Comparison of ENCODE assay signal across 26 mouse cellular contexts in genomic region chr2:103428356-103428755, GRCm38 (mm10). TPM values are rescaled to one million over a fixed set of nuclear protein-coding genes. Genes with fewer than 3 reads are reported as not detected.
"Had no signal": no experiment of that assay in that cellular context is flagged by ENCODE, and none has a peak within 500 bp of the region (broad histone marks: within the 10 kb centered on the region; RNA-seq: fewer than 3 reads in every experiment).

No protein-coding gene starts in this region.

- H3K9ac ChIP-seq: heart, embryonic 12.5 days; hindbrain, embryonic 12.5 days; hindbrain, embryonic 14.5 days; intestine, embryonic 15.5 days; limb, embryonic 12.5 days had no signal

- H3K4me2 ChIP-seq: heart, embryonic 12.5 days; hindbrain, embryonic 12.5 days; hindbrain, embryonic 14.5 days; intestine, embryonic 15.5 days; limb, embryonic 12.5 days had no signal

- H3K36me3 ChIP-seq: heart, embryonic 12.5 days; hindbrain, embryonic 10.5 days; hindbrain, embryonic 12.5 days; intestine, embryonic 15.5 days; limb, embryonic 10.5 days; limb, embryonic 12.5 days had no signal

- ATAC-seq: forebrain, embryonic 16.5 days; hindbrain, embryonic 16.5 days; inflammation-experienced regulatory T-cells, adult 6 months; intestine, embryonic 15.5 days; intestine, postnatal 0 days had no signal

- H3K4me3 ChIP-seq: heart, embryonic 12.5 days; hindbrain, embryonic 10.5 days; hindbrain, embryonic 12.5 days; intestine, embryonic 15.5 days; layer of hippocampus, adult 2 months; left cerebral cortex, adult 2 months; limb, embryonic 10.5 days; limb, embryonic 12.5 days had no signal

- H3K9me3 ChIP-seq: heart, embryonic 12.5 days; hindbrain, embryonic 10.5 days; hindbrain, embryonic 12.5 days; intestine, embryonic 15.5 days; limb, embryonic 10.5 days; limb, embryonic 12.5 days had no signal

- H3K27ac ChIP-seq: hindbrain, embryonic 10.5 days; hindbrain, embryonic 12.5 days; hindbrain, embryonic 14.5 days; intestine, embryonic 15.5 days; layer of hippocampus, adult 2 months; left cerebral cortex, adult 2 months; limb, embryonic 10.5 days; limb, embryonic 12.5 days had no signal

- DNase-seq: gastrocnemius, postnatal 14 days; heart, adult 18-20 months; heart, postnatal 10 days; heart, postnatal 4 days; kidney, adult 18-20 months; kidney, adult 8-10 months; kidney, postnatal 10 days; kidney, postnatal 25 days; kidney, postnatal 4 days; liver had no signal

- H3K27me3 ChIP-seq: heart, embryonic 12.5 days; hindbrain, embryonic 12.5 days; intestine, embryonic 15.5 days; limb, embryonic 12.5 days had no signal

RNA-seq across cellular contexts. Expression of gene Elf5, which starts 16.9 kb away (rescaled TPM):
- total RNA-seq: gastrocnemius, postnatal 14 days; gastrocnemius, postnatal 4 days; granulocyte monocyte progenitor cell, adult 5-6 weeks; heart, adult 18-20 months; heart, postnatal 10 days; heart, postnatal 25 days; heart, postnatal 4 days had no signal
- polyA plus RNA-seq: forebrain, embryonic 16.5 days; heart, embryonic 12.5 days; hindbrain, embryonic 10.5 days; hindbrain, embryonic 12.5 days; hindbrain, embryonic 14.5 days; hindbrain, embryonic 16.5 days; inflammation-experienced regulatory T-cells, adult 6 months; intestine, postnatal 0 days; limb, embryonic 12.5 days had no signal
